Mouse (Mus musculus): ENCODE results near the gene Mtss1l.
A peak's percentile ranks its signal among the peaks of the same experiment; 100 is the strongest.

Gene Mtss1l

DNA sequence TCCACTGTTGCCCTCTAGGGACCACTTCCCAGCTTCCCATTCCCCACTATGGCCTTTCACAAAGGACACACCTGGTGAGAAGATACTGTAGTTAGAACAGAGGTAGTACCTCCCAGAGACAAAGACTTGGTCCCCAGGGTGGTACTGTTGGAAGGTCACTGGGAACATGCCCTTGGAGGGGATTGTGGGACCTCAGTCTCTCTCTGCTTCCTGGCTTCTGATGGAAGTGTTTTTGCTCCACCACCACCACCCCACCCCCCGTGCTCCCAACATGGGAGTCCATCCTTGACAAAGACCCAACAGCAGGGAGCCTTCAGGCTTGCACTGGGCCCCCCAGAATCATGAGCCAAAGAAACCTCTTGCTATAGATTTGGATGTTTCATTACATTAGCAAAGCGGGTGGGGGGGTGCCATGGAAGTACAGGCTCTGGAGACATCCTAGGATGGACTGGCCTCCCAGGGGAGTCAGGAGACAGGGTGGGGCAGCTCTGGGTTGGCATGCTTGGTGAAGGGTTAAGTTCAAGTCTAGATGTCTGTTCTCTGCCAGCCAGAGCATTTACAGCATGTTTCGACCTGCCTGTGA is 14.9 kb upstream of the Mtss1l start:
- DNase-seq (ENCODE audit: low spot score in 2 of 2), result no peak

DNA sequence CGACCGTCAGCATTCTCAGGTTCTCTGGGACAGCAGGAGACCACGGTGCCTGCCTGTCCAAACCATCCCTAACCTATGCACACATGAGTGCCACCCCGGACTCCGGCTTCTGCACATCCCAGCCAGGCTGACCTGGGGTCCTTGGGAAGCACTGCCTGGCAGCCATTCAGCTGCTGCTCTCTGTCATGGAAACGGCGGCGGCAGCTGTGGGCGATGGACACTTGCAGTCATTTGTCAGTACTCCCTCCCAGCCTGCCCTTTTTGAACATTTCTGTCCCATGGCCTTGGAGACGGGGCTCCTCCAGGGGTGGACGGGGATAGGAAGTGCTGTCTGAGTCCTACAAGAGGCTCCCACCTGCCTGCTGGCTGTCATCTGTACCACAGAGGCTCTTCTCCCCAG is 12.8 kb upstream of the Mtss1l start:
- DNase-seq (ENCODE audit: low spot score in 2 of 2), result no peak

DNA sequence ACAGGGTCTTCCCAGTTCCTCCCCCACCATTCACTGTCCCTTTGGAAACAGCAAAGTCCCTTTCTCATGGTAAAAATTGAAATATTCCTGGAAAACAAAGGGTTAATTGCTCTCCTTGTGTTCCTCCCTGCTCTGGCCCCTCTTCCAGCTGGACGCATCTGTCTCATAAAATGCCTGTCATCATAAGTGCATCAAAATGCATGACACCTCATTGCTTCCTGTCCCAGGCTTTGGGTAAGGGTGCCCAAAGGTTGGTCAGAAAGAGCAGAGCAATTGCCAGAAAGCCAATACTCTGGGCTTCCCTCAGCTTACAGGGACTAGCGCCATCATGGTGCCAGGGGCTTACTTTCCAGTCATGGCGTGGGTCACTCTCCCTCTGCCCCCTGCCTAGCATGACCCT is 10.7 kb upstream of the Mtss1l start:
- no peak for DNase-seq (ENCODE audit: low spot score in 2 of 2)

DNA sequence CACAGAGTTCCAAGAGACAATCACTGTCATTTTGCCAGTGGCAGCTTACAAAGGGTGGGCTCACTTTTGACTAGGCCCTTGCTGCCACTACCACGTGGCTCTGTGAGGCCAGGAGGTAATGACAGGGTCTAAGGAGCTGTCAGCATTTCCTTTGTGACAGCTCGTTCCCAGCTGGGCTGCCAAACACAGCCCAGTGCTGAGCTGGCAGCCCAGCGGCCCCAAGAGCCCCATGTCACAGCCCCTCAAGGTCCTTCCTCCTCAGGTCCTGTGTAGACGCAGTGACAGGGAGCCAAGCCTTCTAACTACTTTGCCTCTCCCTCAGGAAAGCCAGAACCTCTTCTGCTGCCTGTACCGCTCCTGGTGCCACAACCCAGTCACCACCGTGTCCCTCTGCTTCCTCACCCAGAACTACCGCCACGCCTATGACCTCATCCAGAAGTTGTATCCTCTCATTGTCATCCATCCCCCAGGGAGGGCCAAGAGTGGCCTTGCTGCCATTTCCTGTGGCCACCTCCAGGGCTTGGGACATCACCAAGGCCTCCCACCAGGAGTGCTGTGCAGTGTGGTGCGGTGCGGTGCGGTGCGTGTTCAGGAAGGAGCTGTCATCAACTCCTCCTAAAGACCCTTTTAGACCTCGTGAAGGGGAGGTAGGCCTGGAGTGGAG is 9.9 kb upstream of the Mtss1l start:
- DNase-seq (ENCODE audit: low spot score in 2 of 2), result no peak

DNA sequence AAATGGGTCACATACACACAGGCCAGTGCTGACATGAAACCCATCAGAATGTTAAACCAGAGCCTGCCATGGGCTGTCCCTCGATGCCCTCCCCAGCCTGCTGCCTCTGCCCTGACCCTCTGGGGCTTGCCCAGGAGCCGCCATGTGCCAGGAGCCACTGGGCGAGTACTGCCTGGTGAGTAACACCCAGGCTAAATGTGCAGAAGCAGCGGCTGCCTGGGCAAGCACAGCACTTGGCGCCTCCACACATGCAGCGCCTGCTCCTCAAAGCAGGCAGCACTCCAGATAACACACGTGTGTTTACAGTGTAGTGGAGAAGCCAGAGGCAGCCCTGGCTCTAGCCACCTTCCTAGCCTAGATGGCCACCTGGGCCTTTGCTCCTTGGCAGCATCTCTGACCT is 8.2 kb upstream of the Mtss1l start:
- DNase-seq (ENCODE audit: low spot score in 2 of 2), result no peak

DNA sequence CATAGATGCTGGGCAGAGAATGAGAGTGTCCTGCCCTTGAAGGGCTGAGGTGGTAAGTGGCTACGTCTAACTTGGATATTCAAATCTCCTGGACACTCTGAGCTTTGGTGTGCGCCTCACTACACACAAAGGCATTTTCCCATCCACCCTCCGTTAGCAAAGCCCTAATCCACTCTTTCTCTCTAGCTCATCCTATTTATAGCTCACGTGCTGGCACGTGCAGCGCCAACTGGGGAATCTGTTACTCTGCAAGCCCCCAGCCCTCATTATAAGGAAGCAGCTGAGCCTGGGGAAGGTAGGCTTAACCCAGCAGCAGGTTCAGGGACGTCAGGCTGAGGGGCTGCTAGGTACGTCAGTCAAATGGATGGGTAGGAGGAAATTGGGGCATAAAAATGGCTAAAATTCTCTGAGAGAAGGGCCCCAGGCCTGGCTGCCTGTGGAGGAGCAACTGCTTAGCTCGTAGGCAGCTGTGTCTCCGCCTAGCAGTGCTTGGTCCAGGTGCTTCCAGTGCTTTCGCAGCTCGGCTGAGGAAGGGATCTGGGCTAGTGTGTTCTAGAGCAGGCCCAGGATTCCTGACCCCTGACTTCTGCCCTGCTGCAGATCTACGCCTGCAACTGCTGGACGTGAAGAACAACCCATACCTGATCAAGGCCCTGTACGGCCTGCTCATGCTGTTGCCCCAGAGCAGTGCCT is 6.3 kb upstream of the Mtss1l start:
- DNase-seq (ENCODE audit: low spot score in 2 of 2), result no peak

DNA sequence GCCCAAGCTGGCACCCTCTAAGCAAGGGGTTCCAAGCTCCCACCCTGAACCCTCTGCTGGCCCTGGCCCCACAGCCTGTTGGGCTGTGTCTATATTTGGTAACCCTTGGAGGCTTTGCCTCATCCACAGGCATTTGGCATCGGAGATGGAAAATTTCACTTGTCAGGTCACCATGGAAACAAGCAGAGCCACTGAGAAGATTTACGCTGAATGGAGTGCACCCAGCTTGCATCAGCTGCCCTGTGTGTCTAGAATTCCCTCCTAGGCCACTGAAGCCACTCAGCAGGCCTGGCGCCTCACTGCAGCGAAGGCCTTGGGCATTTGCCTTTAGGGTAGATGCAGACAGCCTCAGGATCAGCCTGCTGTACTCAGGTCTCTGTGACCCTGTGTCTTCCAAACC is 5.2 kb upstream of the Mtss1l start:
- DNase-seq (ENCODE audit: low spot score in 2 of 2), result peak; percentile 57 to 78

DNA sequence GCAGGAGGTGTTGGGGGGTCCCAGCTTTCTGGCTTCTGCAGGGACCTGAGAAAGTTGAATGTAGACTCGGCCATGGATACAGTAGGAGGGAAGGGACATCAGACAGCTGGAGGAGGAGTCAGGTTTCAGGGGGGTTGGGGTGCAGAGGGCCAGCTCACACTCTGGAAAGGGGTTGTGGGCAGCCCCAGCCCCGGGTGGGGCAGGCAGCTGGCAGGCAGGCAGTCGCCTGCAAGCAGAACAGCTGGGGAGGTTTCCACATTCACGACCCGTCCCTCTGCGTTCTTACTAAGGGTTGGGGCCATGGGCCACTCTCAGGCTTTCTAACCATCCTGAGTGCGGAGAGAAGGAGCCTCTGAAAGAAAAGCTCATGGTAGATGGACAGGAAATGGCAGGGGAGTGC is 4.1 kb upstream of the Mtss1l start:
- no peak for DNase-seq (ENCODE audit: low spot score in 2 of 2)

DNA sequence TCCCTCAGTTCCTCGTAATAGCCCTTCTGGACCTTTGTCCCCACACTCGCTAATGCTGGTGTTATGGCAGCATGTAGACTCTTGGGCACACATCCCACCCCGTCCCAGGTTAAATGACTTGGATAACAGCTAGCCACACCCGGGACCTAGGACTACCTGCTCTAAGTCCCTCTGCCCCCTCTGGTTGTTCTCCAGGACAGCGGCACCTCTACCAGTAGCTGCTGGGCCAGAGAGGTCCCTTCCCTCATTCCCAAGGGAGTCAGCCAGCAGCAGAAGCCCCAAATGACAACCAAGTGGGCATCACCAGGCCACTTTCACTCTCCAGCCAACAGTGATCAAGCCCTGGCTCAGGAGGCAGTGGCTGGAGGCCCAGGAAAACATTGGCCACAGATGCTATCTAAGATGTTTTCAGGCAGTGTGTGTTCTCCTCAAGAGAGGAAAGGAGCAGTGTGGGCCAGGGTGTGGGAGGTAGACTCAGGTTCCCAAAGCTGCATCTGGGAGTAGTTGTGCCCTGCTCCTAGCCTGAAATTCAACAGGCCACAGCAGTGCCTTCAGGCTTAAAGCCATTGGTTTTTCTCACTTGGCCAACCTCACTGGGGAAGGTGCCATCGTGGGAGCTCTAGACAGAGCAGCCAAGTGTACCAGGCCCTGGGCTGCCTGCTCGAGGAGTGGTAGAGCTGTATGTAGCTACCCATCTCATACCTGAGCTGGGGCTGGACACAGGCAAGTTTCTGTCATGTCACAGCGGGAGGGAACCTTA is 2.9 kb upstream of the Mtss1l start:
- DNase-seq (ENCODE audit: low spot score in 2 of 2), result no peak

DNA sequence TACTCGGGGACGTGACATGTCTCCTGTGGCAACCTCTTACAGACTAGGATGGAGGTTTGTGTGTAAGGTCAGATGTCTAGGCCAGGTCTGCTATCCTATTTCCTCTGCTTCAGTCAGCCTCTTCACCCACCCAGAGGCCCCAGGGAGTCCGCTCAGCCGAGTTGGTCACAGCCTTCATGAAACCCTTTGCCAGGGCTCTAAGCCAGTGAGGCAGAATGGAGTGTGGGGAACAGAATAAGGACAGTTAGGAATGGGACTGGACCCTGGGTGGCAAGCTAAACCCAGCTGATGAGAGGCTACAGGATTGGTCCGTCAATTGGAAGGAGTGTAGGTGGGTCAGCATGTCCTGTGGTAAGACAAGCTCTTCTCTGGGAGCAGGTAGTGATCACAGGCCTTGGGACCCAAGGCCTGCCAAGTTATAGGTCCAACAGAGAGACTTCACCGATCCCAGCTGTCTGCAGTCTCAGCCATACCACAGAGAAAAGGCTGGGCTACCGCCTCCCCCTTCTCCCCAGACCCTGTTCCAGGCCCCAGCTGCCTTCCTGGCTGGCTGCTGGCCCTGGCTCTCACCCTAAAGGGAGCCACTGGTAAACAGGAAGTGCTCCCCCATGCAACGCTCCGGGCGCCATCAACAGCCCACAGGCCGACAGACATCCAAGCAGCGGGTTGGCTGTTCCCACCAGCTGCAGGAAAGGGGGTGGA is 2.2 kb upstream of the Mtss1l start:
- no peak for DNase-seq (ENCODE audit: low spot score in 2 of 2)

DNA sequence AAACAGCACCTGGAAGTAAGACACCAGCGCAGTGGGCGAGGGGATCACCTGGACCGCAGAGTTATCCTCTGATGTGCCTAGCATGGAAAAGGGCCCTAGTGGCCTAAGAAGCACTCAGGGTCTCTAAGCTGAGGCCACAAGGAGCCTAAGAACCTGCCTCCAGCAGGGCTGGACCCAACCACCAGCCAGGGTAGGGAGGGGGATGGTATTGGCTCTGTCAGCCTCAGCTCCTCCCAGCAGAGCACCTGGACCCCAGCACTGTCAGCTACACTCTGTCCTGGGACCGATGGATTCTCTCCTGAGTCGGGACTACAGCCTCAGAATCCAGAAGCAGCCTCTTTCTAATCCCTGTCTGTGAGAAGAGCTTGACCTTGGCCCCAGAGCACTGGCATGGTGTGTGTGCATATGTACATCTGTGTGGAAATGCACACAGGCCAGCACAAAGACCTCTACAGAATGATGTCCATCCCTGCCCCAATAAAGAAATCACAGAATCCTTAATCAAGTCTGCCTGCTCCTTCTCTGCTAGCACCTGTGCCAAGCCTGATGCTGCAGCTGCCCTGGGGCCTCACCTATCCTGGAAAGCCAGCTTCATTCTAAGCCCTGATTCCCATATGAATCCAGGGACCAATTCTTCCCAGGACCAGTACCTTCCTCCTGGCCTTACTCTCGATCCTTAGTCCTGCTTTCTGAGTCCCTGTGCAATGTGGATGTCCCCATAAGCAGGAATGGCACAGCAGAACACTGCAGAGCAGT is 1.2 kb upstream of the Mtss1l start:
- no peak for DNase-seq (ENCODE audit: low spot score in 2 of 2)

DNA sequence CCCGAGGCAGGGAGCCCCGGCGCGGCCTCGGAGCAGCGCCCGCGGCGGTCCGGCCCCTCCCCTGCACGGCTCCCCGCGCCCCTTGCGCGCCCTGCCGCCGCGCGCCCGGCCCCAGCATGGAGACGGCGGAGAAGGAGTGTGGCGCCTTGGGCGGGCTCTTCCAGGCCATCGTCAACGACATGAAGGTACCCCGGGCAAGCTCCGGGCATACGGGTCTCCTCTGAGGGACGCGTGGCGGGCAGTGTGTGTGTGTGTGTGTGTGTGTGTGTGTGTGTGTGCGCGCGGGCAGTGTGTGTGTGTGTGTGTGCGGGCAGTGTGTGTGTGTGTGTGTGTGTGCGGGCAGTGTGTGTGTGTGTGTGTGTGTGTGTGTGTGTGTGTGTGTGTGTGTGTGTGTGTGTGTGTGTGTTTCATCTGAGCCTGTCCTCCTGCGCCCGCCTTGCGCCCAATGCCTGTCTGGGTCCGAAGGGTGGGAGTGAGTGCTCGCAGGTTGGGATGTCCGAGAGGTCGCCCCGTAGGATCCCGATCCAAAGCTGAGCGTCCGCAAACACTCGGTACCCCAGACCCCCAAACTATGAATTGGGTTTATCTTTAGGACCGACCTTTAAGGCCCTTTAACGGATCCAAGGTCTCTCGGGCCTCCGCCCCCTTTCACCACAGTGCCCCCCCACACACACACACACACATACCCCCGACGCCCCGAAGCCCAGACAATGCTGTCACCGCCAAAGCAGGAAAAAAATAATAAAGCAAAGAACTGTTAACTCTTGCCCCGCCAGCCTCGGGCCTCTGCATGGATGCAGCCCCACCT is 534 bp downstream of the Mtss1l start:
- DNase-seq (ENCODE audit: low spot score in 2 of 2), result no peak

DNA sequence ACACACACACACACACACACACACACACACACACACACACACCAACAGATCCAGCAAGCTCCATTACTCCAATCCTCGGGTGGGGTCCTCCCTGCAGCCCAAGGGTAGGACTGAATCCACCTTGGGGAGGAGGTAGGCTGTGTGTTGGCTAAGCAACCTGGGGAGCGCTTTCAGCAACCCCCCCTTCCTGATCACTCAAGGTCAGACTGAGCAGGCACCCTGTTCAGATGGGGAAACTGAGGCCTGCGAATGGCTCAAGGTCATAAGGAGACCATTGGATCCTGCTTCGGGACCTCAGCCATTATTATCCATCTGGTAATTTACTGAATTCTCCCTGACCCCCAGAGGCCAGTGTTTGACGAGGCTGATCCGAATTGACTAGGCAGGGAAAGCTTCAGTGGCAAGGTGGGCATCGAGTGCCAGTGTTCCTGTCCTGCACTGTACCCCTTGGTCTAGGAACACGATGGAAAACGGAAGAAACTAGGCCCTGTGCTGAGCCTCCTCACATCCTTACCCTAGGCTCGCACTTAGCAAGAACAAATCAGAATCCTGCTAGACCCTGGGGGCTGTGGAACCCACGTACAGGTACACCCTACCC is 1.2 kb downstream of the Mtss1l start:
- DNase-seq (ENCODE audit: low spot score in 2 of 2), result no peak

DNA sequence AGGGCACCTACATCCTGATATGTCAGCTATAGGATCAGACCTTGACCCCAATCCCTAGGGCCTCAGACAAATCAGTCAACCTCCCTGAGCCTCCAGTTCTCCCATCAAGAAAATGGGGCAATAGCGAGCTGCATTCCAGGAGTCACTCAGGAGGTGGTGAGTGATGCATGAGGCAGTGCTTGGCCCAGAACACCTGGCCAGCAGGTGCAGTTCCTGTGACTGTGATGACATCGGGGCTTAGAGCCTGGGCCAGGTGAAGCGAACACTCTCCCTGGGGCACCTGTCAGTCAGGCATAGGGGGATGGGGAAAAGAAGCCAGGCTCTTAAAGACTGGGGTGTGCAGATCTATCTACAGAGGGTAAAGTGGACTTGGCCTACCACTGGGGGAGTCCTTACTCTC is 3.2 kb downstream of the Mtss1l start:
- DNase-seq (ENCODE audit: low spot score in 2 of 2), result no peak

DNA sequence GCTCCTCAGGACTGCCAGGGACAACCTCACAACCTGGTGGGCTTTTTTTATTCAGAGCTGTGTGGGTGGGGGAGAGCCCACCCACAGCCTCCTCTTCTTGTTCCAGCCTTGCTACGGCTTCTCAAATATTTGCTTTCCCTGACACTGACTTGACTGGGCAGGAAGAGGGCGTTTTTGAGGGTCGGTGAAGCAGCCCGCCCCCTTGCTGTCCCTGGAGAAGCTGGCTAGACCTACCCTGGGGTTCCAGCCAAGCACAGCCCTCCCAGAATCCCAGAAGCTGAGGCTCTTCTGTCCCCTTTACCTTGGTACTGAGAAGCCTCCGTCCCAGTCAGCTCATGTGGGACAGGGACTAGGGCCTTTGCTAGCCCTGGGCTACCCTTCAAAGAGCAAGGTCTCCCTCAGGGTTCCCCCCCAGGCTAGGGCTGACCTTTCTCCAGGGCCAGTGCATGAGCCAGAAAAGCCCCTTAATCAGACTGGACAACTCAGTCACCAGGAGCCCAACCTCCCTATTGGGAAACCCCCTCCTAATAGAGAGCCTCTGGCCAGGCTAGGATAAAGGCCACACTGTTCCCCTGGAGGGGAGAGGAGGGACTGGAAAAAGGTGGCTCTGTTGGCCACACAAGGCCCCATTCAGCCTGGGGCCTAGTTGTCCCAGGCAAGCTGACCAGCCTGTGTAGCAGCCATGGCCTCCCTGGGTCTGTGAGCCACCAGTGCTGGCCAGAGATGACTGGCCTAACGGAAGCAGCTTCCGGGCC is 4.0 kb downstream of the Mtss1l start:
- peak in 1 of 2 experiments; percentile 66 for DNase-seq (ENCODE audit: low spot score in 2 of 2)

DNA sequence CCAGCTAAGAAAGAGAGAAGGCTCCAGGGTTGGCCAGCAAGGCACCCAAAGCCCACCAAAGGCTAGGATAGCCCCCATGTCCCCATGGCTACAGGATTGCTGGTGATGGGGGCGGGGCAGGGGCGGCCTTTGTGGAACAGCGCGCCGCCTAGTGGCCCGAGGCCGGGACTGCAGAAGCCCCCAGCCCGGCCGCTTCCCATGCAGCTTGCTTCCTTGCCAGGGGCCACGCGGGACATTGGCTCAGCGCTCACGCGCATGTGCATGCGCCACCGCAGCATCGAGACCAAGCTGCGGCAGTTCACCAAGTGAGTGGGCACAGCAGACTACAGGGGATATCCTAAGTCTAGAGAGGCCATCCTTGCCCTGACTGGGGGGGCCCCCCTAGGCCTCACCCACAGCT is 5.6 kb downstream of the Mtss1l start:
- DNase-seq (ENCODE audit: low spot score in 2 of 2), result peak in 1 of 2 experiments; percentile 59

DNA sequence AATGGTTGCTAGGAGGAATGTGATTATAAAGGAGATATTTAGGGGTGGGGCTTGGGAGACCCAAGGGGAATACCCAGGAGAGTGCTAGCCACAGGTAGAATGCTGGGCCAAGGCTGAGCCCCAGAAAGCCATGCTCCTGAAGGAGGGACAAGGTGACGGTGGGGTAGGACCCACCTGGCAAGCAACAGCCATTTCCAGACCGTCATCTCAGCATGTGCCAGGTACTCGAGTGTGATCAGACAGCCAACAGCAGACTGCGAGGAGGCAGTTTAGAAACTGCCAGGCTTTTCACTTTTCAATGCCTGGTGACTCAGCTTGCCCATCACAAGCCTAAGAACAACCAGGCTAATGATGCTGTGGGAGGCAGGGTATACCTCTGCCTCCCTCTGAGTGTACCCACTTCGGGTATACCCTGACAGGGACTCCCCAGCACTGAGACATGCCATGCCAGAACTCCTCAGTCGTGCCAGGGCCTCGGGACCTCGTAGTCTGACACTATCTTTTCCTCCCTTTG is 10.1 kb downstream of the Mtss1l start:
- DNase-seq (ENCODE audit: low spot score in 2 of 2), result no peak

DNA sequence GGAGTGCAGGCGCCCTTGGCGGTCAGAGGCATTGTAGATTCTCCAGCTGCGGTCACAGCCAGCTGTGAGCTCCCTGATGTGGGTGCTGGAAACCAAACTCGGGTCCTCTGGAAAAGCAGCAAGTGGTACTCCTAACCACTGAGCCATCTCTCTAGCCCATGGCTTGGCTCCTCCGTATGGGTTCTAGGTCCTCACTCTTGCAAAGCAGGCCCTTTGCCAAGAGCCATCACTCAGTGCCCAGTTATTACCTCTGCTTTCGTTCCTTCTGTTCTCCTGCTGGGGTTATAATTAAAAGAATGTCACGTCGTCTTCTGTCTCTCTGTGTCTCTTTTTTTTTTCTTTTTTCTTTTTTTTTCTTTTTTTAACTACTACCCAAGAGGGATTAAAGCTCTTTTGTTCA is 11.8 kb downstream of the Mtss1l start:
- no peak for DNase-seq (ENCODE audit: low spot score in 2 of 2)

DNA sequence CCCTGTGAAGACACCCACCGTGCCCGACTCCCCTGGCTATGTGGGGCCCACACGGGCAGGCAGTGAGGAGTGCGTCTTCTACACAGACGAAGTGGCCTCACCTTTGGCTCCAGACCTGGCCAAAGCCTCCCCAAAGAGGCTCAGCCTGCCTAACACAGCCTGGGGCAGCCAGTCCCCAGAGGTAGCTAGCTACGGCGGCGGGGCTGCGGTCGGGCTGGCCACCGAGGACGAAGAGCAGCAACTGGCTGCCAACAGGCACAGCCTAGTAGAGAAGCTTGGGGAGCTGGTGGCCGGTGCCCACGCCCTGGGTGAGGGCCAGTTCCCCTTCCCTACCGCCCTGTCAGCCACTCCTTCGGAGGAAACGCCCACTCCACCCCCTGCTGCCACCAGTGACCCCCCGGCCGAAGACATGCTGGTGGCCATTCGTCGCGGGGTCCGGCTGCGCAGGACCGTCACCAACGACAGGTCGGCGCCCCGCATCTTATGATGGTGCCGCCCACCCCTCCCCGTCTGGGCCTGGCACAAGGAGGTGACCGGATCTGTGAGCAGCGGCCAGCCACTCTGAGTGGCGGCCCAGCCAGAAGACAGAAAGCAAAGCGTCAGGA is 17.4 kb downstream of the Mtss1l start:
- peak in 1 of 2 experiments; percentile 11 for DNase-seq (ENCODE audit: low spot score in 2 of 2)

All from frontal cortex, postnatal 14 days (tissue).